30 mouse cellular contexts compared by ENCODE assay signal in the genomic region with DNA sequence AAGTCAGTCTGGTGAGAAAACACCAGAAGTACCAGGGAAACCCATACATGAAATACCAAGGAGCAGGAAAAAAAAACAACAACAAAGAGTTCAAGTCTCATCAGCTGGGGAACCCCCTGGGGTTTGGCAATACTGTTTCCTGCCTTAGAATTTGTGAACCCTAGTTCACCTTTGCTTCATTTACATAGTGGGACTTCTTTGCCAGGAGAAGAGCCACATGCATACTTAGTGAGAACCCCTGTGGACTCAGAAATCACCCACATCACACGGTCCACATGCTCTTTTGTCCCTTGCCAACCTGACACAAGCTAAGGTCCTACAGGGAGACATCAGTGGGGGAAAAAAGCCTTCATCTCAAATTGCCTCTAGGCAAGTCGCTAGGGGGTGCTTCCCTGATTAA. TPM values are rescaled to one million over a fixed set of nuclear protein-coding genes. Genes with fewer than 3 reads are reported as not detected.
DNase-seq lines count a peak whose midpoint lies in the region; ATAC-seq and TF ChIP-seq lines count a peak whose summit lies in the region.
"Had no signal": no experiment of that assay in that cellular context is flagged by ENCODE, and none has a peak within 500 bp of the region (broad histone marks: within the 10 kb centered on the region; RNA-seq: fewer than 3 reads in every experiment).

No protein-coding gene starts in this region.

- TF ChIP-seq EP300 in CH12.LX (IDR thresholded peaks at IDR 0.05; ENCODE audit: low read length) = peak; percentile 7; the same call in 1 of the 2 replicates

- no peaks in the 10 kb centered on the region for H3K27me3 ChIP-seq in CH12.LX (replicated peaks)
- no peaks in the 10 kb centered on the region for H3K27me3 ChIP-seq in kidney, embryonic 15.5 days
- H3K27me3 ChIP-seq in hindbrain, embryonic 12.5 days = no peaks in the 10 kb centered on the region
- H3K27me3 ChIP-seq: forebrain, embryonic 13.5 days; limb, embryonic 13.5 days; lung, embryonic 15.5 days; megakaryocyte, embryonic 14.5 days; midbrain, embryonic 12.5 days; neural tube, embryonic 13.5 days had no signal

- H3K4me3 ChIP-seq in CH12.LX (replicated peaks in 1 of 3; ENCODE audit: low read depth in 2 of 3, low read length in 2 of 3, poor library complexity in 1 of 3) = no peak overlapping the region
- no peak overlapping the region for H3K4me3 ChIP-seq in kidney, embryonic 15.5 days (replicated peaks)
- no peak overlapping the region for H3K4me3 ChIP-seq in hindbrain, embryonic 12.5 days
- H3K4me3 ChIP-seq: forebrain, embryonic 13.5 days; left cerebral cortex, adult 2 months; limb, embryonic 13.5 days; lung, embryonic 15.5 days; megakaryocyte, embryonic 14.5 days; midbrain, embryonic 12.5 days; myocyte; neural tube, embryonic 13.5 days had no signal

- no peaks in the 10 kb centered on the region for H3K79me2 ChIP-seq in CH12.LX (replicated peaks; ENCODE audit: control insufficient read depth, extremely low read depth, insufficient read depth, poor library complexity, severe bottlenecking)

- no peak for TF ChIP-seq RAD21 in CH12.LX (IDR thresholded peaks at IDR 0.05; ENCODE audit: low read depth, low read length)

- H3K36me3 ChIP-seq in CH12.LX (replicated peaks in 1 of 2; ENCODE audit: control insufficient read depth in 1 of 2, insufficient read depth in 1 of 2, low read length in 1 of 2) = no peaks in the 10 kb centered on the region
- H3K36me3 ChIP-seq in kidney, embryonic 15.5 days = no peaks in the 10 kb centered on the region
- no peaks in the 10 kb centered on the region for H3K36me3 ChIP-seq in hindbrain, embryonic 12.5 days
- H3K36me3 ChIP-seq: G1E; limb, embryonic 13.5 days; lung, embryonic 15.5 days; midbrain, embryonic 12.5 days; neural tube, embryonic 13.5 days had no signal

- peaks cover 18 to 43% of the 10 kb centered on the region in 2 experiments for H3K4me1 ChIP-seq in CH12.LX (ENCODE audit: control insufficient read depth in 1 of 2, insufficient read depth in 2 of 2)
- H3K4me1 ChIP-seq in kidney, embryonic 15.5 days = 0 out of 2 replicates have a peak, but pooled peaks cover 6% of the 10 kb centered on the region
- no peaks in the 10 kb centered on the region for H3K4me1 ChIP-seq in hindbrain, embryonic 12.5 days
- H3K4me1 ChIP-seq: forebrain, embryonic 13.5 days; limb, embryonic 13.5 days; lung, embryonic 15.5 days; neural tube, embryonic 13.5 days had no signal

- WGBS in kidney, embryonic 15.5 days = 33% methylated on average over 2 of the region's 2 CpGs
- 25% methylated on average over 2 of the region's 2 CpGs for WGBS in hindbrain, embryonic 12.5 days

- peak in 1 of 2 experiments; percentile 9; a peak in 1 of 4 replicates for TF ChIP-seq CTCF in CH12.LX (conservative IDR thresholded peaks at IDR 0.05 in 1 of 2, IDR thresholded peaks at IDR 0.05 in 1 of 2; ENCODE audit: low read depth in 2 of 2, low read length in 2 of 2)

- no peak for TF ChIP-seq POLR2A in CH12.LX (IDR thresholded peaks at IDR 0.05; ENCODE audit: low read depth, low read length)

- intact Hi-C loops in heart, postnatal 36 days (cut with DNase I) = no loop called here

- no peaks in the 10 kb centered on the region for H3K9me3 ChIP-seq in CH12.LX (replicated peaks; ENCODE audit: low read length)
- no peaks in the 10 kb centered on the region for H3K9me3 ChIP-seq in kidney, embryonic 15.5 days (replicated peaks)
- H3K9me3 ChIP-seq in hindbrain, embryonic 12.5 days (replicated peaks) = no peaks in the 10 kb centered on the region
- H3K9me3 ChIP-seq: forebrain, embryonic 13.5 days; limb, embryonic 13.5 days; lung, embryonic 15.5 days; midbrain, embryonic 12.5 days; neural tube, embryonic 13.5 days had no signal

- DNase-seq in heart, adult 11 months = peak; percentile 18
- no peak for DNase-seq in heart, postnatal 36 days
- peak; percentile 62 for DNase-seq in CH12.LX (ENCODE audit: extremely low read depth)
- peak; percentile 23 for DNase-seq in ZHBTc4 (ENCODE audit: low read depth, low spot score)
- DNase-seq in kidney, postnatal 36 days = no peak
- DNase-seq: adrenal gland, postnatal 10 days; cerebellum, adult 11 months; cerebellum, adult 9-10 months; cerebellum, postnatal 36 days; heart, postnatal 14 days; kidney, adult 9 months; kidney, postnatal 14 days; lung, postnatal 4 days; right cerebral cortex, adult 18-20 months; spleen, adult 18-20 months; thymus, postnatal 14 days had no signal

- H3K9ac ChIP-seq in CH12.LX (ENCODE audit: insufficient read depth, low read depth) = no peak overlapping the region
- H3K9ac ChIP-seq in kidney, embryonic 15.5 days = no peak overlapping the region
- H3K9ac ChIP-seq in hindbrain, embryonic 12.5 days = no peak overlapping the region
- H3K9ac ChIP-seq: forebrain, embryonic 13.5 days; limb, embryonic 13.5 days; lung, embryonic 15.5 days; midbrain, embryonic 12.5 days; neural tube, embryonic 13.5 days had no signal

- peak overlapping the region; percentile 7; the same call in 1 of the 2 replicates for H3K4me2 ChIP-seq in CH12.LX (ENCODE audit: insufficient read depth, low read depth, poor library complexity, severe bottlenecking)
- H3K4me2 ChIP-seq in kidney, embryonic 15.5 days = no peak overlapping the region
- no peak overlapping the region for H3K4me2 ChIP-seq in hindbrain, embryonic 12.5 days (replicated peaks)
- H3K4me2 ChIP-seq: forebrain, embryonic 13.5 days; limb, embryonic 13.5 days; liver, embryonic 11.5 days; lung, embryonic 15.5 days; midbrain, embryonic 12.5 days; neural tube, embryonic 13.5 days had no signal

- dilution Hi-C loops in CH12.LX (cut with MboI; ENCODE audit: extremely low pct_ligation_motif_present, extremely low pct_unique_long_range_greater_than_20kb, low sequenced_read_pairs) = no loop called here

- H3K27ac ChIP-seq in CH12.LX (ENCODE audit: insufficient read depth, low read depth) = no peak overlapping the region
- no peak overlapping the region for H3K27ac ChIP-seq in kidney, embryonic 15.5 days
- no peak overlapping the region for H3K27ac ChIP-seq in hindbrain, embryonic 12.5 days
- H3K27ac ChIP-seq: forebrain, embryonic 13.5 days; hindbrain, postnatal 0 days; left cerebral cortex, adult 2 months; limb, embryonic 13.5 days; lung, embryonic 15.5 days; midbrain, embryonic 12.5 days; neural tube, embryonic 13.5 days had no signal

- in situ Hi-C loops in CH12.LX (cut with MboI; ENCODE audit: low pct_ligation_motif_present, low pct_unique_long_range_greater_than_20kb, low sequenced_read_pairs) = no loop called here

- no peak for ATAC-seq in kidney, embryonic 15.5 days (replicated peaks; ENCODE audit: low FRiP score)
- no peak for ATAC-seq in hindbrain, embryonic 12.5 days (ENCODE audit: low FRiP score)
- ATAC-seq: forebrain, embryonic 13.5 days; hindbrain, postnatal 0 days; intestine, postnatal 0 days had no signal

TF ChIP-seq in CH12.LX, 34 proteins besides CTCF, POLR2A, EP300 and RAD21:
- TF ChIP-seq BHLHE40 (IDR thresholded peaks at IDR 0.05; ENCODE audit: low read depth, low read length) = peak; percentile 61
- TF ChIP-seq MAX (IDR thresholded peaks at IDR 0.05; ENCODE audit: low read length) = peak; percentile 48; the same call in 1 of the 2 replicates
- TF ChIP-seq ETS1 (conservative IDR thresholded peaks at IDR 0.05; ENCODE audit: low read depth, low read length) = peak; percentile 72
- TF ChIP-seq IRF4 (IDR thresholded peaks at IDR 0.05; ENCODE audit: low read depth, low read length) = 0 out of 2 replicates have a peak, but pooled peaks have one; percentile 20
- no peak for TF ChIP-seq ZC3H11A (IDR thresholded peaks at IDR 0.05; ENCODE audit: low read depth, low read length)
- no peak for TF ChIP-seq NRF1 (IDR thresholded peaks at IDR 0.05; ENCODE audit: low read depth, low read length)

RNA-seq across cellular contexts. Expression of a gene that starts 10.6 kb away (rescaled TPM):
- 10 to 100 TPM; 21.8 to 38.8 TPM for total RNA-seq in heart, postnatal 36 days (2021)
- total RNA-seq in CH12.LX (2012; rRNA removed) (10.3 and 13.8 TPM in 2 replicates), CH12.LX (2014; rRNA removed) (60.4 and 70.5 TPM in 2 replicates)
- 36.1 and 39.8 TPM in 2 replicates for polyA plus RNA-seq in CH12.LX (2012; ENCODE audit: insufficient read length, low read depth)
- 36.6 and 38.0 TPM in 2 replicates for polyA plus RNA-seq in kidney, embryonic 15.5 days (2015; fragmentation: Nextera tagmentation; extraction: Ambion mirVana)
- polyA plus RNA-seq in hindbrain, embryonic 12.5 days (2016; fragmentation: Nextera tagmentation; extraction: Ambion mirVana) = 76.7 and 76.8 TPM in 2 replicates

RNA-seq across cellular contexts. Expression of a gene that starts 51.2 kb away (rescaled TPM):
- total RNA-seq in heart, postnatal 36 days (2021) = 1 to 10 TPM; 8.6 to 9.6 TPM
- 3.0 and 4.4 TPM in 2 replicates for total RNA-seq in CH12.LX (2012; rRNA removed)
- 9.4 and 9.9 TPM in 2 replicates for total RNA-seq in CH12.LX (2014; rRNA removed)
- polyA plus RNA-seq in CH12.LX (2012; ENCODE audit: insufficient read length, low read depth) = 14.7 and 15.9 TPM in 2 replicates
- polyA plus RNA-seq in kidney, embryonic 15.5 days (2015; fragmentation: Nextera tagmentation; extraction: Ambion mirVana) = 8.1 and 9.8 TPM in 2 replicates
- 20.5 and 22.0 TPM in 2 replicates for polyA plus RNA-seq in hindbrain, embryonic 12.5 days (2016; fragmentation: Nextera tagmentation; extraction: Ambion mirVana)

Comparison
In these comparisons a context has a peak if more than half of its experiments do, and no peak if none do; other contexts are left out.
1. DNase-seq: peak in heart, adult 11 months (single experiment), CH12.LX (single experiment) and ZHBTc4 (single experiment); none in heart, postnatal 36 days (0 of 2) and kidney, postnatal 36 days (0 of 2).